Mouse (Mus musculus): Measurements from ENCODE around the gene Adra2c. TPM values are rescaled to one million over a fixed set of nuclear protein-coding genes. Genes with fewer than 3 reads are reported as not detected.

The Adra2c gene
- polyA plus RNA-seq (2012; rRNA removed; ENCODE audit: low replicate concordance), result 0.44 and 0.47 TPM in 2 replicates

GRCm38 (mm10) chr5:35278019-35278418 lies at the start of gene Adra2c:
Gene Adra2c, plus strand, starts transcription at chr5:35278319.

Other genes with a start within 250 kb of the Adra2c start
- 1.6 and 3.2 TPM in 2 replicates for gene Hgfac, start 236.8 kb upstream of the Adra2c start, polyA plus RNA-seq (2012; rRNA removed; ENCODE audit: low replicate concordance)
- 0.42 and 3.2 TPM in 2 replicates for gene Dok7, start 221.6 kb upstream of the Adra2c start, polyA plus RNA-seq (2012; rRNA removed; ENCODE audit: low replicate concordance)
- 29.4 and 36.5 TPM in 2 replicates for gene Lrpap1, start 172.6 kb upstream of the Adra2c start, polyA plus RNA-seq (2012; rRNA removed; ENCODE audit: low replicate concordance)
- not detected in 2 replicates for gene Hmx1, start 110.8 kb downstream of the Adra2c start, polyA plus RNA-seq (2012; rRNA removed; ENCODE audit: low replicate concordance)
- gene Cpz, start 247.4 kb downstream of the Adra2c start, polyA plus RNA-seq (2012; rRNA removed; ENCODE audit: low replicate concordance), result 20.7 and 28.5 TPM in 2 replicates

Measured in mammary gland, adult 2 months (tissue).